Mouse (Mus musculus): Measurements from ENCODE around the gene Phf12.

Phf12 gene

GRCm38 (mm10) chr11:78033931-78034617 lies 51.5 kb downstream of the Phf12 start:
- ChIA-PET POLR2A (interaction anchor here in 3 of 4 experiments (0.6 to 3.4 kb wide), 19 partner anchors 7 to 149 kb away, joined by 3 to 14 read pairs (median 5); partner anchors contain the start of genes Eral1 (in 2 of the 3) and Rpl23a (in 2 of the 3)), CTCF (interaction anchor here in 3 of 4 experiments (0.5 to 3.3 kb wide), 7 partner anchors 11 to 381 kb away, joined by 3 to 18 read pairs (median 7); no protein-coding TSS in a partner anchor)

GRCm38 (mm10) chr11:78036791-78037190 lies 54.2 kb downstream of the Phf12 start:
- POLR2A ChIA-PET = interaction anchor here in 3 of 4 experiments (0.7 to 3.4 kb wide), 23 partner anchors 10 to 259 kb away, joined by 3 to 14 read pairs (median 5); partner anchors contain the start of genes Eral1 (in 2 of the 3), Rpl23a (in 2 of the 3), Nek8 (in 1 of the 3) and Phf12 (in 1 of the 3)
- CTCF ChIA-PET = interaction anchor here in 3 of 4 experiments (0.6 to 2.0 kb wide), 7 partner anchors 14 to 331 kb away, joined by 3 to 6 read pairs (median 4); no protein-coding TSS in a partner anchor

- CTCF ChIA-PET = interaction anchor here (0.6 to 2.0 kb wide), 14 partner anchors 9 to 416 kb away, joined by 3 to 6 read pairs (median 3); partner anchors contain the start of gene Eral1 (in 1 of the 4)
Measured at GRCm38 (mm10) chr11:78037831-78038752, 55.5 kb downstream of the Phf12 start, which contains the start of gene Flot2. Gene Flot2, plus strand, starts transcription at chr11:78037931.

DNA sequence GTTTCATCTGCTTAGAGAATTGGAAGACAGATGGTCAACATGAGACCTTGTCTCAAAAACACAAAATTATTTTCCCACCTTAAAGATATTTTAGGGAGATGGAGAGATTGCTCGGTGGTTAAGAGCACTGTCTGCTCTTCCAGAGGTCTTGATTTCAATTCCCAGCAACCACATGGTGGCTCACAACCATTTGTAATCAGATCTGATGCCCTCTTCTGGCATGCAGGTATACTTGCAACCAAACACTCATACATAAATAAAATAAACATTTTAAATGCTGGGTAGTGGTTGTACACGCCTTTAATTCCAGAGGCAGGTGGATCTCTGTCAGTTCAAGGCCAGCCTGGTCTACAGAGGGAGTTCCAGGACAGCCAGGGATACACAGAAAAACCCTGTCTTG lies 58.3 kb downstream of the Phf12 start:
- ChIA-PET CTCF (interaction anchor here in 1 of 4 experiments (0.9 kb wide), 1 partner anchor 21 kb away, joined by 3 read pairs; no protein-coding TSS in a partner anchor), POLR2A (interaction anchor here in 2 of 4 experiments (0.7 to 1.6 kb wide), 2 partner anchors 8 to 59 kb away, joined by 3 to 7 read pairs; no protein-coding TSS in a partner anchor)

More at GRCm38 (mm10) chr11:78037831-78038752, 55.5 kb downstream of the Phf12 start, which contains the start of gene Flot2:
- POLR2A ChIA-PET = interaction anchor here in 3 of 4 experiments (0.6 to 3.4 kb wide), 38 partner anchors 9 to 306 kb away, joined by 3 to 14 read pairs (median 4); partner anchors contain the start of genes Rpl23a (in 3 of the 3), Eral1 (in 2 of the 3), Fam222b (in 1 of the 3) and Nek8 (in 1 of the 3)

DNA sequence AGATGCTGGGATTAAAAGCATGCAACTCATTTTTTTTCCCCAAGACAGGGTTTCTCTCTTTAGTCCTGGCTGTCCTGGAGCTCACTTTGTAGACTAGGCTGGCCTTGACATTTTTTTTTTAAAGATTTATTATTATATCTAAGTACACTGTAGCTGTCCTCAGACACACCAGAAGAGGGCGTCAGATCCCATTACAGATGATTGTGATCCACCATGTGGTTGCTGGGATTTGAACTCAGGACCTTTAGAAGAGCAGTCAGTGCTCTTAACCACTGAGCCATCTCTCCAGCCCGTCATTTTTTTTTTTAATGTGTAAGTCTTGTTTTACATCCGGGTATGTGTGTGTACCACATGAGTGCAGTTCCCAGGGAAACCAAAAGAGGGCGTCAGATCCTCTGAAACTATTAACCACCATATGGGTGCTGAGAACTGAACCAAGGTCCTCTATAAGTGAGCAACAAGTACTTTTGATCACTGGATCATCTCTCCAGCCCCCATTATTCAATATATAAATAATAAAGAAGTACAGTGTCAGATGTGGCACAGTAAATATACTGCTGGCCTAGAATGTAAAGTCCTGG lies 59.8 kb downstream of the Phf12 start:
- POLR2A ChIA-PET = interaction anchor here (0.7 to 1.7 kb wide), 8 partner anchors 9 to 204 kb away, joined by 3 to 7 read pairs (median 3); partner anchors contain the start of genes Eral1 (in 1 of the 4), Fam222b (in 1 of the 4), Nek8 (in 1 of the 4) and Tlcd1 (in 1 of the 4)

DNA sequence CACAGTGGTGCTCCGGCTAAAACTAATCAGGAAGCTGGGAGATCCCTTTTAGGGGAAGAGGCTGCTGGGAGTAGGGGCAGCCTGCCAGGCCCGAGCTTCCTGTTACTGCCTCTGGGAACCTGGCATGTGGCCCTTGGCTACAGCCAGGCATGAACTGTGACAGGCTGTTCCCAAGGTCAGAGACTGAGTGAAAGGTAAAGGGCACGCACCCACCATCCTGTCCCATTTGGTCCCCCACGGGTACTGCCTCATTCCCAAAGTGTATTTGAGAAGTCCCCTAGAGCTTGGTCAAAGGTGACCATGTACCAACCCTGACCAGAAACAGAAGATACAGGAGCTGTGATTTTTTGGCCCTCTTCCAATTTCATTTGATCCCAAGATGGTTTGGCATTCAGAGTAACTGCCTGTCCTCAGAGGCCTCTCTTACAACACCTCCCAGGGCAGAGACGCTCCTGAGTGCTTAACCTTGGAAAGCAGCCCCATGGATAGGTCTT lies 62.3 kb downstream of the Phf12 start:
- ChIA-PET POLR2A (interaction anchor here (0.6 to 2.1 kb wide), 31 partner anchors 9 to 438 kb away, joined by 3 to 10 read pairs (median 3); partner anchors contain the start of genes Rpl23a (in 2 of the 4), Eral1 (in 1 of the 4), Fam222b (in 1 of the 4) and Nek8 (in 1 of the 4)), CTCF (interaction anchor here in 3 of 4 experiments (0.5 to 1.6 kb wide), 9 partner anchors 11 to 133 kb away, joined by 3 to 7 read pairs (median 3); no protein-coding TSS in a partner anchor)

More for the DNA sequence above, 59.8 kb downstream of the Phf12 start:
- CTCF ChIA-PET = interaction anchor here (0.7 to 1.6 kb wide), 6 partner anchors 12 to 129 kb away, joined by 3 to 5 read pairs (median 4); no protein-coding TSS in a partner anchor

DNA sequence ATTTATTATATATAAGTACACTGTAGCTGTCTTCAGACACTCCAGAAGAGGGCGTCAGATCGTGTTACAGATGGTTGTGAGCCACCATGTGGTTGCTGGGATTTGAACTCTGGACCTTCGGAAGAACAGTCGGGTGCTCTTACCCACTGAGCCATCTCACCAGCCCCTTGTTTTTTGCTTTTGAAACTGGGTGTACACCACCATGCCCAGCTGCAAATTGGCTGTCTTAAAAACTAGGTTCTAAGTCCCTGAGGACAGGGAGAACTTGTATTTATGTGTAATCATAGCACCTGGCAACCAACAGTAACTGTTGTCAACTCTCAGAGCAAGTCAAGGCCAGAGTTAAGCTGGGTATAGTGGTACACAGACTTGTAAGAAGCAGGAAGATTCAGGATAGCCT lies 66.1 kb downstream of the Phf12 start:
- CTCF ChIA-PET = interaction anchor here in 3 of 4 experiments (0.6 to 1.4 kb wide), 6 partner anchors 17 to 232 kb away, joined by 3 to 16 read pairs (median 4); no protein-coding TSS in a partner anchor
- POLR2A ChIA-PET = interaction anchor here in 2 of 4 experiments (0.8 to 1.9 kb wide), 5 partner anchors 11 to 123 kb away, joined by 3 to 11 read pairs (median 4); partner anchors contain the start of genes Eral1 (in 1 of the 2) and Flot2 (in 1 of the 2)

- ChIA-PET CTCF (interaction anchor here in 1 of 4 experiments (0.6 kb wide), 1 partner anchor 71 kb away, joined by 3 read pairs; no protein-coding TSS in a partner anchor), POLR2A (interaction anchor here in 2 of 4 experiments (1.2 to 1.9 kb wide), 3 partner anchors 15 to 130 kb away, joined by 4 to 5 read pairs (median 5); partner anchors contain the start of genes Flot2 (in 1 of the 2) and Rpl23a (in 1 of the 2))
Measured at GRCm38 (mm10) chr11:78053078-78053477, 70.5 kb downstream of the Phf12 start.

DNA sequence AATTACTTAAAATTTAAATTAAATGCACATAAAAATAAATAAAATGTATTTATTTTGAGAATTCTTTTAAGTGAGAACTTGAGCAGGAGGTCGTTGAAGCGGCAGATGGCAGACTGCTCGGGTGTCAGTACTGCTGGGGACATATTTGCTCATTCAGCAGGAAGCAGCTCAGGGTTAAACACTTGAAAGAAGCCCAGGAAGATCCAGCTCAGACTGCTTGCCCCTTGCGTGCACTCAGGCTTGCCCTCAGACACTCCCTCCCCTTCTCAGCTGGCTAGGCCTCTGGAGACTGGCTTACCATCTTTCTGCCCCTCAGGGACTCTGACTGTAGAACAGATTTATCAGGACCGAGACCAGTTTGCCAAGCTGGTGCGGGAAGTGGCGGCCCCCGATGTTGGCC lies 74.4 kb downstream of the Phf12 start:
- ChIA-PET CTCF (interaction anchor here (0.6 to 1.8 kb wide), 11 partner anchors 12 to 231 kb away, joined by 3 to 7 read pairs (median 3); partner anchors contain the start of gene Eral1 (in 1 of the 4)), POLR2A (interaction anchor here in 3 of 4 experiments (0.6 to 3.0 kb wide), 24 partner anchors 10 to 217 kb away, joined by 3 to 13 read pairs (median 4); partner anchors contain the start of genes Eral1 (in 2 of the 3), Nek8 (in 2 of the 3), Tlcd1 (in 2 of the 3) and Fam222b (in 1 of the 3))

GRCm38 (mm10) chr11:78059833-78060757 lies 77.5 kb downstream of the Phf12 start:
- ChIA-PET CTCF (interaction anchor here in 1 of 4 experiments (1.1 kb wide), 1 partner anchor 116 kb away, joined by 3 read pairs; the partner anchor contains the start of genes Nek8 and Tlcd1), POLR2A (interaction anchor here in 1 of 4 experiments (0.7 to 1.0 kb wide), 4 partner anchors 8 to 23 kb away, joined by 3 to 4 read pairs (median 3); partner anchors contain the start of gene Eral1)

DNA sequence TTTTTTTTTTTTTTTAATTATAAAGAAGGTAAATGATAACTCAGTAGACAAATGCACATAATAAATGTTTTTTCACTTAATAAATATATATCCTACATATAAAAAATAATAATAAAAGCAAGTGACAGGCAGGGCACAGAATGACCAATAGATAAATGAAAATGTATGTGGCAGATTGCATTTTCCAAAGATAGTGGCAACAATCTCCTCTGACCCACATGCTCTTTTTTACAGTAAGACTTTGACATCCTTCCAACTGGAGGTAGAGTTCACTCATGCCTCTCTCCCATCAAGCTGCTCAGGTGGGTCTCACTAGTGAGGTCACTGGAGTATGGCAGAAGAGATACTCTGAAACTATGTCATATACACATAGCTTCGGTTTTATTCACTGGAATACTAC lies 80.0 kb downstream of the Phf12 start:
- POLR2A ChIA-PET = no interaction called here

DNA sequence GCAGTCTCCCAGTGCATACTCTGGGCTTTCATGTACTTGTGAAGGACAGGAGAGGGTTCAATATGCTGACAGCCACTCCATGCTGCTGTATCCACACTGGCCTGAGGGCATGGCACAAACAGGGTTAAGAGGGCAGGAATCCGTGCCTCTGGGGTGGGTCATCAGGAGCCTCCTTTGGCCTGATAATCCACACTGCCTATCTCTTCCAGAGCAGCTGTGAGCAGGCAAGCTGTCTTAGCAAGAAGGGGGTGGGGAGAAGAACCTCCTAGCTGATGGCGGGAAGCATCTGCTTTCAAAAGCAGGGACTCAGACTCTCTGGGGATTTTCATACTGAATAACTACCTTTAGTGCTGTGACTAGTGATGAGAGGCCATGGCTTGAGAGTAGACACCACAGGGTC lies 83.4 kb downstream of the Phf12 start:
- CTCF ChIA-PET = interaction anchor here in 1 of 4 experiments (0.6 kb wide), 1 partner anchor 43 kb away, joined by 3 read pairs; no protein-coding TSS in a partner anchor
- POLR2A ChIA-PET = interaction anchor here in 3 of 4 experiments (0.6 to 1.4 kb wide), 3 partner anchors 15 to 49 kb away, joined by 4 to 5 read pairs (median 5); partner anchors contain the start of genes Eral1 (in 1 of the 3) and Fam222b (in 1 of the 3)

More for the DNA sequence above, 80.0 kb downstream of the Phf12 start:
- CTCF ChIA-PET = no interaction called here

GRCm38 (mm10) chr11:78066641-78067040 lies 84.1 kb downstream of the Phf12 start:
- POLR2A ChIA-PET = interaction anchor here in 2 of 4 experiments (0.5 to 2.3 kb wide), 3 partner anchors 9 to 264 kb away, joined by 4 to 10 read pairs (median 6); partner anchors contain the start of gene Fam222b (in 1 of the 2)
- CTCF ChIA-PET = interaction anchor here in 2 of 4 experiments (0.6 to 1.2 kb wide), 2 partner anchors 42 to 47 kb away, joined by 3 read pairs; no protein-coding TSS in a partner anchor

GRCm38 (mm10) chr11:78067566-78067965 lies 85.0 kb downstream of the Phf12 start:
- POLR2A ChIA-PET = interaction anchor here in 2 of 4 experiments (0.5 to 2.3 kb wide), 5 partner anchors 10 to 459 kb away, joined by 3 to 9 read pairs (median 5); partner anchors contain the start of genes Eral1 (in 1 of the 2) and Rpl23a (in 1 of the 2)

More at GRCm38 (mm10) chr11:78067566-78067965, 85.0 kb downstream of the Phf12 start:
- CTCF ChIA-PET = interaction anchor here in 3 of 4 experiments (0.7 to 1.4 kb wide), 3 partner anchors 35 to 48 kb away, joined by 3 read pairs; no protein-coding TSS in a partner anchor
